Mouse (Mus musculus): ENCODE results near the gene Timm8a2. TPM values are rescaled to one million over a fixed set of nuclear protein-coding genes. Genes with fewer than 3 reads are reported as not detected.

The Timm8a2 gene
- polyA plus RNA-seq, 1 experiment from 2014 or later: not detected

GRCm38 (mm10) chr14:121994846-121995556, 39.5 kb upstream of the Timm8a2 start:
- no peak for DNase-seq (ENCODE audit: low spot score)
- H3K27ac ChIP-seq (replicated peaks): no peak overlapping the region
- H3K36me3 ChIP-seq (replicated peaks): peaks cover 53% of the 10 kb centered on the region
- H3K4me3 ChIP-seq: no peak overlapping the region
- H3K9me3 ChIP-seq: no peaks in the 10 kb centered on the region
- peaks cover 9% of the 10 kb centered on the region for H3K4me1 ChIP-seq
- no peaks in the 10 kb centered on the region for H3K27me3 ChIP-seq (replicated peaks; ENCODE audit: low read depth, poor library complexity, severe bottlenecking)
- WGBS: 94% methylated on average over 7 of the region's 7 CpGs

GRCm38 (mm10) chr14:121995557-121995870, 39.0 kb upstream of the Timm8a2 start:
- no peak for DNase-seq (ENCODE audit: low spot score)
- Histone ChIP-seq H3K27ac (replicated peaks) (no peak overlapping the region), H3K4me3 (no peak overlapping the region), H3K4me1 (peaks cover 9% of the 10 kb centered on the region), H3K36me3 (replicated peaks) (peaks cover 55% of the 10 kb centered on the region), H3K27me3 (replicated peaks; ENCODE audit: low read depth, poor library complexity, severe bottlenecking) (no peaks in the 10 kb centered on the region), H3K9me3 (no peaks in the 10 kb centered on the region)
- 100% methylated on average over 1 of the region's 1 CpGs for WGBS

- Histone ChIP-seq H3K4me1 (peaks cover 8% of the 10 kb centered on the region), H3K9me3 (no peaks in the 10 kb centered on the region), H3K36me3 (replicated peaks) (peaks cover 55% of the 10 kb centered on the region), H3K27me3 (replicated peaks; ENCODE audit: low read depth, poor library complexity, severe bottlenecking) (no peaks in the 10 kb centered on the region), H3K27ac (replicated peaks) (no peak overlapping the region), H3K4me3 (no peak overlapping the region)
- WGBS: 93% methylated on average over 8 of the region's 8 CpGs
- no peak for DNase-seq (ENCODE audit: low spot score)
Observed at GRCm38 (mm10) chr14:121996786-121997185, 37.7 kb upstream of the Timm8a2 start.

GRCm38 (mm10) chr14:121999455-121999854, 35.0 kb upstream of the Timm8a2 start:
- no peaks in the 10 kb centered on the region for H3K4me1 ChIP-seq
- WGBS: 93% methylated on average over 8 of the region's 8 CpGs
- H3K4me3 ChIP-seq: no peak overlapping the region
- DNase-seq (ENCODE audit: low spot score): no peak
- H3K27ac ChIP-seq (replicated peaks): no peak overlapping the region
- H3K36me3 ChIP-seq (replicated peaks): peaks cover 54% of the 10 kb centered on the region
- H3K27me3 ChIP-seq (replicated peaks; ENCODE audit: low read depth, poor library complexity, severe bottlenecking): no peaks in the 10 kb centered on the region
- no peaks in the 10 kb centered on the region for H3K9me3 ChIP-seq

GRCm38 (mm10) chr14:122000346-122001105, 33.9 kb upstream of the Timm8a2 start:
- Histone ChIP-seq H3K9me3 (no peaks in the 10 kb centered on the region), H3K27ac (replicated peaks) (no peak overlapping the region), H3K4me1 (no peaks in the 10 kb centered on the region), H3K27me3 (replicated peaks; ENCODE audit: low read depth, poor library complexity, severe bottlenecking) (no peaks in the 10 kb centered on the region), H3K36me3 (replicated peaks) (peaks cover 43% of the 10 kb centered on the region), H3K4me3 (no peak overlapping the region)
- no peak for DNase-seq (ENCODE audit: low spot score)
- WGBS: 93% methylated on average over 17 of the region's 17 CpGs

GRCm38 (mm10) chr14:122002224-122002623, 32.2 kb upstream of the Timm8a2 start:
- H3K4me1 ChIP-seq: no peaks in the 10 kb centered on the region
- WGBS: 92% methylated on average over 7 of the region's 7 CpGs
- DNase-seq (ENCODE audit: low spot score): no peak

GRCm38 (mm10) chr14:122003812-122004211, 30.7 kb upstream of the Timm8a2 start:
- H3K27me3 ChIP-seq (replicated peaks; ENCODE audit: low read depth, poor library complexity, severe bottlenecking): no peaks in the 10 kb centered on the region
- peaks cover 22% of the 10 kb centered on the region for H3K36me3 ChIP-seq (replicated peaks)
- no peak overlapping the region for H3K27ac ChIP-seq (replicated peaks)
- H3K4me3 ChIP-seq: no peak overlapping the region
- H3K4me1 ChIP-seq: no peaks in the 10 kb centered on the region
- no peaks in the 10 kb centered on the region for H3K9me3 ChIP-seq
- no peak for DNase-seq (ENCODE audit: low spot score)

More at GRCm38 (mm10) chr14:122002224-122002623, 32.2 kb upstream of the Timm8a2 start:
- no peaks in the 10 kb centered on the region for H3K9me3 ChIP-seq
- H3K27me3 ChIP-seq (replicated peaks; ENCODE audit: low read depth, poor library complexity, severe bottlenecking): no peaks in the 10 kb centered on the region
- no peak overlapping the region for H3K4me3 ChIP-seq
- peaks cover 27% of the 10 kb centered on the region for H3K36me3 ChIP-seq (replicated peaks)
- no peak overlapping the region for H3K27ac ChIP-seq (replicated peaks)

- no peak overlapping the region for H3K27ac ChIP-seq (replicated peaks)
- H3K27me3 ChIP-seq (replicated peaks; ENCODE audit: low read depth, poor library complexity, severe bottlenecking): no peaks in the 10 kb centered on the region
- WGBS: 87% methylated on average over 4 of the region's 4 CpGs
- no peaks in the 10 kb centered on the region for H3K9me3 ChIP-seq
- no peak overlapping the region for H3K4me3 ChIP-seq
- DNase-seq (ENCODE audit: low spot score): no peak
- 0 out of 2 replicates have a peak, but pooled peaks cover 2% of the 10 kb centered on the region for H3K4me1 ChIP-seq
- peaks cover 38% of the 10 kb centered on the region for H3K36me3 ChIP-seq (replicated peaks)
Observed at GRCm38 (mm10) chr14:122008261-122008660, 26.2 kb upstream of the Timm8a2 start.

- Histone ChIP-seq H3K4me3 (no peak overlapping the region), H3K4me1 (0 out of 2 replicates have a peak, but pooled peaks cover 2% of the 10 kb centered on the region), H3K27me3 (replicated peaks; ENCODE audit: low read depth, poor library complexity, severe bottlenecking) (no peaks in the 10 kb centered on the region), H3K9me3 (no peaks in the 10 kb centered on the region), H3K27ac (replicated peaks) (no peak overlapping the region), H3K36me3 (replicated peaks) (peaks cover 44% of the 10 kb centered on the region)
- 91% methylated on average over 13 of the region's 13 CpGs for WGBS
- no peak for DNase-seq (ENCODE audit: low spot score)
Observed at GRCm38 (mm10) chr14:122009502-122009901, 25.0 kb upstream of the Timm8a2 start.

GRCm38 (mm10) chr14:122010301-122010700, 24.2 kb upstream of the Timm8a2 start:
- DNase-seq (ENCODE audit: low spot score): no peak
- H3K9me3 ChIP-seq: no peaks in the 10 kb centered on the region
- H3K36me3 ChIP-seq (replicated peaks): peaks cover 47% of the 10 kb centered on the region
- H3K27me3 ChIP-seq (replicated peaks; ENCODE audit: low read depth, poor library complexity, severe bottlenecking): no peaks in the 10 kb centered on the region
- H3K4me3 ChIP-seq: no peak overlapping the region
- H3K27ac ChIP-seq (replicated peaks): no peak overlapping the region
- H3K4me1 ChIP-seq: 0 out of 2 replicates have a peak, but pooled peaks cover 2% of the 10 kb centered on the region
- WGBS: 89% methylated on average over 7 of the region's 7 CpGs

- no peaks in the 10 kb centered on the region for H3K9me3 ChIP-seq
- H3K36me3 ChIP-seq (replicated peaks): peaks cover 52% of the 10 kb centered on the region
- H3K4me3 ChIP-seq: no peak overlapping the region
- H3K27me3 ChIP-seq (replicated peaks; ENCODE audit: low read depth, poor library complexity, severe bottlenecking): no peaks in the 10 kb centered on the region
- no peak overlapping the region for H3K27ac ChIP-seq (replicated peaks)
- DNase-seq (ENCODE audit: low spot score): no peak
- H3K4me1 ChIP-seq: 0 out of 2 replicates have a peak, but pooled peaks cover 2% of the 10 kb centered on the region
- 92% methylated on average over 8 of the region's 8 CpGs for WGBS
Observed at GRCm38 (mm10) chr14:122011768-122012167, 22.7 kb upstream of the Timm8a2 start.

- Histone ChIP-seq H3K36me3 (replicated peaks) (peaks cover 52% of the 10 kb centered on the region), H3K4me1 (0 out of 2 replicates have a peak, but pooled peaks cover 2% of the 10 kb centered on the region)
Observed at GRCm38 (mm10) chr14:122012193-122012592, 22.3 kb upstream of the Timm8a2 start.

GRCm38 (mm10) chr14:122012814-122013213, 21.7 kb upstream of the Timm8a2 start:
- no peak overlapping the region for H3K4me3 ChIP-seq
- H3K9me3 ChIP-seq: no peaks in the 10 kb centered on the region
- H3K27me3 ChIP-seq (replicated peaks; ENCODE audit: low read depth, poor library complexity, severe bottlenecking): no peaks in the 10 kb centered on the region
- H3K27ac ChIP-seq (replicated peaks): no peak overlapping the region
- WGBS: 75% methylated on average over 13 of the region's 13 CpGs
- H3K4me1 ChIP-seq: 0 out of 2 replicates have a peak, but pooled peaks cover 2% of the 10 kb centered on the region
- peaks cover 52% of the 10 kb centered on the region for H3K36me3 ChIP-seq (replicated peaks)
- no peak for DNase-seq (ENCODE audit: low spot score)

More at GRCm38 (mm10) chr14:122012193-122012592, 22.3 kb upstream of the Timm8a2 start:
- DNase-seq (ENCODE audit: low spot score): no peak
- Histone ChIP-seq H3K27me3 (replicated peaks; ENCODE audit: low read depth, poor library complexity, severe bottlenecking) (no peaks in the 10 kb centered on the region), H3K9me3 (no peaks in the 10 kb centered on the region), H3K27ac (replicated peaks) (no peak overlapping the region), H3K4me3 (no peak overlapping the region)
- WGBS: 82% methylated on average over 5 of the region's 5 CpGs

Data from embryonic facial prominence, embryonic 10.5 days (tissue).